Mouse (Mus musculus) thymus, postnatal 4 days (tissue): ENCODE measurements around the gene Olfr472.
"Not testable (repeated sequence)": the region's sequence is repeated elsewhere in the genome, so short reads cannot be mapped to it uniquely, and the experiment has no call there.

Experiments
- DNase-seq: peaks from one replicate; pipeline ENCODE4 v3.0.0; 2021

Olfr472 gene

GRCm38 (mm10) chr7:107897602-107898001 is at the start of gene Olfr472:
Gene Olfr472 (plus strand): TSS chr7:107897902.
- no peak for DNase-seq

GRCm38 (mm10) chr7:107930146-107930545 is 32.4 kb downstream of the Olfr472 start, which contains the start of gene Olfr473:
Gene Olfr473 (plus strand): TSS chr7:107930446.
- no peak for DNase-seq

- not testable (repeated sequence) for DNase-seq
These were observed 54.8 kb downstream of the Olfr472 start for GRCm38 (mm10) chr7:107952539-107952938.

- no peak for DNase-seq
These were observed 56.6 kb downstream of the Olfr472 start, which contains the start of gene Olfr474 for GRCm38 (mm10) chr7:107954343-107954742. Gene Olfr474 (plus strand): TSS chr7:107954643.
